Mouse (Mus musculus): ENCODE measurements around the gene Spats2l.

GRCm38 (mm10) chr1:57889803-57890202 is 115.8 kb downstream of the Spats2l start:
- no peak for TF ChIP-seq POLR2A (IDR thresholded peaks at IDR 0.05; ENCODE audit: low read depth, low read length)
- TF ChIP-seq CHD1 (IDR thresholded peaks at IDR 0.05; ENCODE audit: low read depth, low read length) = no peak

Data from CH12.LX (cell line).